Mouse (Mus musculus) kidney, adult 2 months (tissue): ENCODE measurements around the gene Fuk.

Experiments used
- CTCF ChIP-seq: fragments of 200-500 bp; conservative IDR thresholded peaks from 2 replicates; pipeline ENCODE4 v1.5.1; 2011; ENCODE audit warnings: low read depth, mild to moderate bottlenecking, control low read depth, low read length, moderate library complexity, mixed read lengths; ENCODE audit not compliant: insufficient read depth, insufficient read length
- POLR2A ChIP-seq: fragments of 200-500 bp; IDR thresholded peaks from one replicate; pipeline ENCODE4 v1.6.1; 2011; ENCODE audit warnings: low read depth, low read length, control low read depth

- TF ChIP-seq POLR2A, result no peak
- TF ChIP-seq CTCF, result no peak
These were observed 24.4 kb upstream of the Fuk start for GRCm38 (mm10) chr8:110926690-110927089.
